Mouse (Mus musculus) ES-Bruce4 (cell line): ENCODE measurements at regions not wholly inside any gene's neighbourhood (a gene's known extent, or its start where the extent isn't known, plus 50 kb on each side); places are given as distances from the start of the nearest gene placed in this dataset.

ENCODE experiments used
- CTCF ChIP-seq: IDR thresholded peaks from one replicate; pipeline ENCODE4 v1.8.1; 2011; ENCODE audit warnings: low read depth, low read length
- POLR2A ChIP-seq: IDR thresholded peaks from one replicate; pipeline ENCODE4 v1.8.1; 2011; ENCODE audit warnings: low read length; ENCODE audit not compliant: insufficient read depth

- TF ChIP-seq POLR2A: no peak
- TF ChIP-seq CTCF: no peak
These were observed 200.7 kb upstream of the Prdm1 start for GRCm38 (mm10) chr10:44728963-44729362.
